Mouse (Mus musculus): Measurements from ENCODE around the gene Cdh13.

DNA sequence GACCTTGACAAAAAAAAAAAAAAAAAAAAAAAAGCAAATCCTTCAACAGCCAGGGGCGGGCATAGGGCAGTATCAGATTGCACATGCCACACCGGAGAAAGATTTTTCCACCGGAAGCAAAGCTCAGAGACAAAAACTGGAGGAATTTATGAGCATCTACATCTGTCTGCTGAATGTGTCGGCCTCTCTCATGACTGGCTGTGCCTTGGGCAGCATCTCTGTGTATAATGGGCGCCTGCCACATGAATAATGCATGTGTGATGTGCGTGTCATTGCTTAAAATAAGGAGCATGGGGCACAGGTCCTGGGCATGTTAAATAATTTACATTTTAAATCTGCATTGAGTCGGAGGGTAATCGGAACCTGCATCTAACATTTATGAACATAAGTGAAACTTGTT is 876.3 kb downstream of the Cdh13 start:
- TF ChIP-seq CTCF (IDR thresholded peaks at IDR 0.05; ENCODE audit: control insufficient read depth, insufficient read depth, insufficient read length) (no peak), MYOG (IDR thresholded peaks at IDR 0.05; ENCODE audit: control insufficient read depth, extremely low read depth, insufficient read length) (no peak), MAX (IDR thresholded peaks at IDR 0.05) (no peak), MYOD1 (IDR thresholded peaks at IDR 0.05; ENCODE audit: control insufficient read depth, insufficient read length, low read depth) (no peak), CEBPB (IDR thresholded peaks at IDR 0.05; ENCODE audit: low read depth) (no peak), USF1 (IDR thresholded peaks at IDR 0.05; ENCODE audit: low read depth) (no peak)
